Mouse (Mus musculus): ENCODE results near the gene Acly. TPM values are rescaled to one million over a fixed set of nuclear protein-coding genes. Genes with fewer than 3 reads are reported as not detected.

Acly gene
- polyA plus RNA-seq (2015; fragmentation: Illumina TruSeq; extraction: RNeasy Lipid Tissue Mini Kit (QIAGEN cat#74804); ENCODE audit: low read depth, low replicate concordance), result 113 TPM

DNA sequence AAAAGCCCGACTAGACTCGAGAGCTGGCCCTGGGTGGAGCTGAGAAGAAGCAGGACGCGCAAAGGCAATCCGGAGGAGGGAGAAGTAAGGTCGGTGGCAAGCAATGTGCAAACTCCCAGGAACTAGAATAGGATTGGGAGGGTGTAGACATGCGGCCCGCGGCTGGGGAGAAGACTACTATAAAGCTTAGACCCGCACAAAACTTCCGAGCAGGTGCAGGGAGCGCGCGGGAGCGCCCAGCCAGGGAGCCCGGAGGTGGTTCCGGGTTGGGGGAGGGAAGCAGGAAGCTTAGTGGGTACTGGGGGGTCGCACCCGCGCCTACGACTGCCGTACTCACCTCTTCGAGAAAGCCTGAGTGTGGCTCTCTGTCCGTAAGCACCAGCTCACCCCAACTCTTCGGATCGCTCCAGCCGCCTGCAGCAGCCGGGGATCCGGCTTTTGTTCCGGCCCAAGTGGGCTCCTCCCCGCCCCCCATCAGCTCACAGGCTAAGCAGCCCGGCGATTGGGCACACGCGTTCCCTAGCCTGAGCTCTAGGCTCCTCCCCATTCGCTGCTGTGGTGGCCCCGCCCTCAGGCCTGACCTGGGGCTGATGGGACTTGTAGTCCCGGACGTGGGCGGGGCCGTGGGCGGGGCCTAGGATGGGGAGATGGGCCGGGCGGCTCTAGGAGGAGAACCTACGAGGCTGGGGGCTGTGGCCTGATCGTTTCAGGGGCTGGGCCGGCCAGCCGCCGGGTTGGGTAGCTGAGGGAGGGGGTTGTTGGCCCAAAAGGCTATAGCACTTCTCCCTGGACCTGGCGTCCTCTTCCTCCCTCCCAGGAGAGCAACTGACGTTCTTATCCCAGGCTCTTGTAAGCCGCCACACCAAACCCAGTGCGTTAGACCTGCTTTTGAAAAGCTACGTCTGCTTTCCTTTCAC is at the start of gene Acly:
Gene Acly, minus strand, starts transcription at position 543 of the 917 bp plus-strand sequence.

DNA sequence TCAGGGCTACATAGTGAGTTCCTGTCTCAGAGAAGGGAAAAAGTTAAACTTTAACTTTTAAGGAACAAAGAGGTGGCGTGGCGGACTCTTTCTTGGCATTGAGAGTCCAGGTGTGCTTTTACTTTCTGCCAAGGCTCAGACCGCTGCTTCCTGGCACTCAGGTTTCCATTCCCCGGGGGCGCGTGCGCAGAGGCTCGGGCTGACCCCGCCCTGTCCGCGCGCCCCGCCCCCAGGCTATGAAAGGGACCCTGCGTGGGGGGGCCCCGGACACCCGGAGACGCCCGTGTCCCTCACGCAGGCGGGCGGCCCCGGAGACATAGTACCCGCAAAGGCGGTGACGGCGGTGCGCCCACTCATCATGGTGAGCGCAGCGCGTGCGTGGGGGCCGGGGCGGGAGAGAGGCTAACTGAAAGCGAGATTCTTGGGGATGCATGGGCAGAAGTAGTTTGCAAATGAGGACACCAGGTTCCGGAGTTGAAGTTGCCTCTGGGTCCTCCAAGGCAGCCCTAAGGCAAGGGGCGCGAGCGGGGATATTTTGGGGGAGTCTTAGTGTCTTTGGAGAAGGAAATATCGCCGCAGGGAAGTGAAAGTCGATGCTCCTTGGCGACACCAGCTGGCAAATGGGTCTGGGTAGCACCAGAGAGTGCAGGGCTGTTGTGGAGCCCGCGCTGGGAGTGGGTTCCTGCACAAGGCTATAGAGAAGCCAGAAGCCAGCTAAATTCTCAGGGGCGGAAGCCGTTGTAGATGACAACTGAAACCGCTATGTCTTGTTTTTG is 47.1 kb upstream of the Acly start, which contains the start of gene Cnp:
Gene Cnp, plus strand, starts transcription at position 197 of the 776 bp plus-strand sequence.

GRCm38 (mm10) chr11:100544832-100545745 is 17.3 kb upstream of the Acly start, which contains the start of gene Ttc25:
Gene Ttc25 (plus strand): TSS chr11:100545607.

DNA sequence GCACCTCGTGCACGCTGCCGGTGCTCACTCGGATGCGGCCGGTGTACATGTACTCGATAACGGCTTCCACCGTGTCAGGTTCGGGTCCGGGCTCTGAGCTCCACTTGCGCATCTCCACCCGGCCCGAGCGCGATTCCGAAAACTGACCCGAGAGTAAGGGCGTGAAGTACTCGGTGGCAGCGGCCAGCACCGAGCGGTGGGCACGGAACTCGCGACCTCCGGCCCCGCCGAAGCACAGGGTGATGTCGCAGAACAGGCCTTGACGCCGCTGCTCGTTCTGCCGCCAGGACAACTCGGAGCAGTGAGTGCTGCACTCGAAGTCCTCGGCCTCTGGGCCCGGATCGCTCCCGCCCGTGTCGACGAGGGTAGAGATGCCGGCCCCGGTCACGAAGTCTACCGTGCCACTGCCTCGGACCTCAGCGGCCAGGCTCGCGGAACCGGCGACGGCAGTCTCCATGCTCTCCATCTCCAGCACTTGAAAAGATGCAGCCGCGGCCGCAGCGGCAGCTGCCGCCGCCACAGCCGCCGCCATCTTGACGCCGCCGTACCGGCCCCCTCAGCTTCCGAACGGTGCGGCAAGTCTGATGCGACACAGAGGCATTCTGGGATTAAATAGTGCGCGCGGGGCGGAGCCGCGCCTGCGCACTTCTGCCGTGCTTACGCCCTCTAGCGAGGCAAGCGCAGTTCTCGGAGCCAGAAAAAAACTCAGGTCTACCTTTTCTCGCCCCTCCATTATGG is 55.4 kb downstream of the Acly start, which contains the start of gene Klhl11:
Gene Klhl11, minus strand, starts transcription at position 545 of the 738 bp plus-strand sequence.

GRCm38 (mm10) chr11:100441797-100442196 is 86.0 kb downstream of the Acly start, which contains the start of the genes Nt5c3b and Klhl10:
Gene Nt5c3b (minus strand): TSS chr11:100441808.
Gene Klhl10 (plus strand): TSS chr11:100441917.

Other genes with a start within 250 kb of the Acly start
- gene Eif1, start 208.1 kb downstream of the Acly start, polyA plus RNA-seq (2015; fragmentation: Illumina TruSeq; extraction: RNeasy Lipid Tissue Mini Kit (QIAGEN cat#74804); ENCODE audit: low read depth, low replicate concordance), result 796 TPM
- not detected for gene Gast, start 193.6 kb downstream of the Acly start, polyA plus RNA-seq (2015; fragmentation: Illumina TruSeq; extraction: RNeasy Lipid Tissue Mini Kit (QIAGEN cat#74804); ENCODE audit: low read depth, low replicate concordance)
- gene Hap1, start 171.9 kb downstream of the Acly start, polyA plus RNA-seq (2015; fragmentation: Illumina TruSeq; extraction: RNeasy Lipid Tissue Mini Kit (QIAGEN cat#74804); ENCODE audit: low read depth, low replicate concordance), result 104 TPM
- gene Jup, start 130.2 kb downstream of the Acly start, polyA plus RNA-seq (2015; fragmentation: Illumina TruSeq; extraction: RNeasy Lipid Tissue Mini Kit (QIAGEN cat#74804); ENCODE audit: low read depth, low replicate concordance), result 33.4 TPM
- 19.1 TPM for gene P3h4, start 113.2 kb downstream of the Acly start, polyA plus RNA-seq (2015; fragmentation: Illumina TruSeq; extraction: RNeasy Lipid Tissue Mini Kit (QIAGEN cat#74804); ENCODE audit: low read depth, low replicate concordance)
- gene Fkbp10, start 112.3 kb downstream of the Acly start, polyA plus RNA-seq (2015; fragmentation: Illumina TruSeq; extraction: RNeasy Lipid Tissue Mini Kit (QIAGEN cat#74804); ENCODE audit: low read depth, low replicate concordance), result 5.4 TPM
- 82.3 TPM for gene Nt5c3b, start 86.2 kb downstream of the Acly start, polyA plus RNA-seq (2015; fragmentation: Illumina TruSeq; extraction: RNeasy Lipid Tissue Mini Kit (QIAGEN cat#74804); ENCODE audit: low read depth, low replicate concordance)
- gene Klhl10, start 86.1 kb downstream of the Acly start, polyA plus RNA-seq (2015; fragmentation: Illumina TruSeq; extraction: RNeasy Lipid Tissue Mini Kit (QIAGEN cat#74804); ENCODE audit: low read depth, low replicate concordance), result 0.43 TPM
- gene Klhl11, start 55.3 kb downstream of the Acly start, polyA plus RNA-seq (2015; fragmentation: Illumina TruSeq; extraction: RNeasy Lipid Tissue Mini Kit (QIAGEN cat#74804); ENCODE audit: low read depth, low replicate concordance), result 23.5 TPM
- 1.7 TPM for gene Ttc25, start 17.6 kb upstream of the Acly start, polyA plus RNA-seq (2015; fragmentation: Illumina TruSeq; extraction: RNeasy Lipid Tissue Mini Kit (QIAGEN cat#74804); ENCODE audit: low read depth, low replicate concordance)
- gene Cnp, start 46.9 kb upstream of the Acly start, polyA plus RNA-seq (2015; fragmentation: Illumina TruSeq; extraction: RNeasy Lipid Tissue Mini Kit (QIAGEN cat#74804); ENCODE audit: low read depth, low replicate concordance), result 371 TPM
- 12.7 TPM for gene Nkiras2, start 91.2 kb upstream of the Acly start, polyA plus RNA-seq (2015; fragmentation: Illumina TruSeq; extraction: RNeasy Lipid Tissue Mini Kit (QIAGEN cat#74804); ENCODE audit: low read depth, low replicate concordance)
- 208 TPM for gene Dnajc7, start 92.2 kb upstream of the Acly start, polyA plus RNA-seq (2015; fragmentation: Illumina TruSeq; extraction: RNeasy Lipid Tissue Mini Kit (QIAGEN cat#74804); ENCODE audit: low read depth, low replicate concordance)
- 0.42 TPM for gene Zfp385c, start 164.5 kb upstream of the Acly start, polyA plus RNA-seq (2015; fragmentation: Illumina TruSeq; extraction: RNeasy Lipid Tissue Mini Kit (QIAGEN cat#74804); ENCODE audit: low read depth, low replicate concordance)
- gene Dhx58, start 176.3 kb upstream of the Acly start, polyA plus RNA-seq (2015; fragmentation: Illumina TruSeq; extraction: RNeasy Lipid Tissue Mini Kit (QIAGEN cat#74804); ENCODE audit: low read depth, low replicate concordance), result 2.4 TPM
- gene Kat2a, start 184.5 kb upstream of the Acly start, polyA plus RNA-seq (2015; fragmentation: Illumina TruSeq; extraction: RNeasy Lipid Tissue Mini Kit (QIAGEN cat#74804); ENCODE audit: low read depth, low replicate concordance), result 53.7 TPM
- gene Hspb9, start 185.8 kb upstream of the Acly start, polyA plus RNA-seq (2015; fragmentation: Illumina TruSeq; extraction: RNeasy Lipid Tissue Mini Kit (QIAGEN cat#74804); ENCODE audit: low read depth, low replicate concordance), result not detected
- 175 TPM for gene Rab5c, start 210.2 kb upstream of the Acly start, polyA plus RNA-seq (2015; fragmentation: Illumina TruSeq; extraction: RNeasy Lipid Tissue Mini Kit (QIAGEN cat#74804); ENCODE audit: low read depth, low replicate concordance)
- 9.3 TPM for gene Kcnh4, start 231.9 kb upstream of the Acly start, polyA plus RNA-seq (2015; fragmentation: Illumina TruSeq; extraction: RNeasy Lipid Tissue Mini Kit (QIAGEN cat#74804); ENCODE audit: low read depth, low replicate concordance)
- gene Hcrt, start 234.9 kb upstream of the Acly start, polyA plus RNA-seq (2015; fragmentation: Illumina TruSeq; extraction: RNeasy Lipid Tissue Mini Kit (QIAGEN cat#74804); ENCODE audit: low read depth, low replicate concordance), result not detected
- gene Ghdc, start 243.0 kb upstream of the Acly start, polyA plus RNA-seq (2015; fragmentation: Illumina TruSeq; extraction: RNeasy Lipid Tissue Mini Kit (QIAGEN cat#74804); ENCODE audit: low read depth, low replicate concordance), result 7.5 TPM

Measured in brain, adult 10 weeks (tissue).